Mouse (Mus musculus) spleen, adult 2 months (tissue): ENCODE results near the gene AU040320. TPM values are rescaled to one million over a fixed set of nuclear protein-coding genes. Genes with fewer than 3 reads are reported as not detected.

ENCODE experiments used
- DNase-seq, 2 experiments: peaks; one replicate each; pipeline versions ENCODE4 v3.0.0 to v3.0.0-alpha.2; 2012 to 2021; ENCODE audit warnings: low spot score in 2 of 2, low read depth in 1 of 2
- H3K27ac ChIP-seq: fragments of 200-500 bp; 2 replicates; pipeline ENCODE4 v1.5.1; 2012; ENCODE audit warnings: low read length, inconsistent platforms; ENCODE audit not compliant: insufficient read depth
- H3K27me3 ChIP-seq: fragments of 200-500 bp; 2 replicates; pipeline ENCODE4 v1.6.1; 2012; ENCODE audit warnings: mild to moderate bottlenecking, moderate library complexity, low read length, inconsistent platforms; ENCODE audit not compliant: control insufficient read depth, insufficient read depth
- H3K36me3 ChIP-seq: fragments of 200-500 bp; 2 replicates; pipeline ENCODE4 v1.6.1; 2012; ENCODE audit warnings: mild to moderate bottlenecking, low read length, inconsistent platforms; ENCODE audit not compliant: control insufficient read depth, insufficient read depth
- H3K4me1 ChIP-seq: fragments of 200-500 bp; 2 replicates; pipeline ENCODE4 v1.6.1; 2011; ENCODE audit warnings: inconsistent platforms; ENCODE audit not compliant: control insufficient read depth, insufficient read depth, insufficient read length
- H3K4me3 ChIP-seq: fragments of 200-500 bp; 2 replicates; pipeline ENCODE4 v1.5.1; 2011; ENCODE audit warnings: mild to moderate bottlenecking, inconsistent platforms; ENCODE audit not compliant: insufficient read depth, insufficient read length; ENCODE audit errors: extremely low read depth
- CTCF ChIP-seq: fragments of 200-500 bp; IDR thresholded peaks from 2 replicates; pipeline ENCODE4 v1.5.1; 2011; ENCODE audit warnings: mild to moderate bottlenecking, inconsistent platforms; ENCODE audit not compliant: insufficient read depth, insufficient read length, insufficient replicate concordance; ENCODE audit errors: extremely low read depth
- POLR2A ChIP-seq: fragments of 200-500 bp; IDR thresholded peaks from 2 replicates; pipeline ENCODE4 v1.6.1; 2011; ENCODE audit warnings: low read depth, low read length, inconsistent platforms
- WGBS: fragments of 180-500 bp; shearing (Covaris S2); methylation state at CpG from one replicate; pipeline ENCODE4 v1.1.7; 2018; 5-methylcytosine and 5-hydroxymethylcytosine counted together
- polyA plus RNA-seq: library from polyadenylated mRNA; depleted of rRNA; stranded (reverse); fragments of >200 nt; gene quantifications from 2 replicates; pipeline ENCODE4 v1.2.3, GENCODE M21; 2012

AU040320 gene
- polyA plus RNA-seq, 1 experiment: 27.0 TPM

DNA sequence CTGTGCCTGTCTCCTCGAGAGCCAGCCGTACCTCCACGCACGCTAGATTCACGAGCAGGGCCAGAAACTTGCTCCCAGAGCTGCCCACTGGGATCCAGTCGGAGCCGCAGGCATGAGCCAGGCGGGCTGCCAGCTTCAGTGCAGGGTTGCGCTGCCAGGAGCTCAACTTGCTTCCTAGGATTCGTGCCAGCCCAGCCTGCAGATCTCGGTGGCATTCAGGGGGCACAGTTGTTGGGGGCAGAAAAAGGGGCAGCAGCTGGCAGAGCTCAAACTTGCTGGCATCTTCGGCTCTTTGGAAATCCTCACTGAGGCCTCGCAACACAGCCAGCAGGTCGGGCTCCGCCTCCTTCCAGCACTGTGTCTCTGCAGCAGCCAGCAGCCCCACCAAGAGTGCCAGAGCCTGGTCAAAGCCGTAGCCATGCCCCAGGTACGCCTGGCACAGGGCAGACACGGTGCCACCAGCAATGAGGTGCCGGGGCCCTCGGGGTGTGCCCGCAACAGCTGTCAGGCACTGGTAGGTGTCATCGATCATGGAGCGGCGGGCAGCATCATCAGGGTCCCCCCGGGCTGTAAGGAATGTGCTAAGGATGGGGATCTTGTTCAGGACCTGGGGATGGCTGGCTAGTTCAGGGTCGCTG is 3.2 kb upstream of the AU040320 start:
- 96% methylated on average over 26 of the region's 26 CpGs for WGBS
- Histone ChIP-seq H3K4me3 (no peak overlapping the region), H3K36me3 (peaks cover 23% of the 10 kb centered on the region), H3K27ac (no peak overlapping the region), H3K4me1 (peaks cover 10% of the 10 kb centered on the region; the same call in 1 of the 2 replicates), H3K27me3 (no peaks in the 10 kb centered on the region)
- DNase-seq: no peak
- no peak for TF ChIP-seq CTCF
- TF ChIP-seq POLR2A: no peak

DNA sequence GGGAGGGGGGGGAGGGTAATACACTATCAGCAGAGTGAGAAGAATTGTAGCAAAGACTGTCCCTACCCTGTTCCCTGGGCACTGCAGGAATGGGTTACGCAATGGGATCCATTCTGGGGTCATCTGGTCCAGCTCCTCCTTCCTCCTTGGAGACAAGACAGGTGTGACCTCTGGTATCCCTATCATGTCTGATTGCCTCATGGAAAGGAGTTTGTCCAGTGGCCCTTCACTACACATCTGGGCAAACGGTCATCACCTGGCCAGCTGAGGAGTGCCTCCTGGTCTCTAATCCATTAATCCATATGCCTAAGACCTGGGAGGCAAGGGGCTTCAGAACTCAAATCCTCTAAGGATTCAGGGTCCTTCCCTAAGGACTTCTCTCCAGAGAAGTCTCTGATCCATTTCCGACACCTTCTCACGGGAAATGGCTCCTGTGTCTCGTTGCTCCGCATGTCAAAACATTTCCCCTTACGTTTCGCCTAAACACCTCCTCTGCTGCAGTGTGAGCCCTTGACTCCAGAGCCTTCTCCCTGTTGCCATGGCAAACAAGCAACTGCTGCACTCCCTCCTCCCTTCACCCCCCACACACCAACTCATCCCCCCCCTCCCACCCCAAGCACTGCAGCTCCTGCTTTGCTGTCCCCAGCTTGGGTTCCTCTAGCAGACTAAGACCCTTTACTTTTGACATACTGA is 2.3 kb upstream of the AU040320 start:
- peaks cover 10% of the 10 kb centered on the region; the same call in 1 of the 2 replicates for H3K4me1 ChIP-seq
- H3K36me3 ChIP-seq: peaks cover 20% of the 10 kb centered on the region
- no peaks in the 10 kb centered on the region for H3K27me3 ChIP-seq
- no peak for DNase-seq
- no peak overlapping the region for H3K27ac ChIP-seq
- no peak overlapping the region for H3K4me3 ChIP-seq
- TF ChIP-seq POLR2A (no peak), CTCF (no peak)
- WGBS: 94% methylated on average over 8 of the region's 8 CpGs

- no peak for DNase-seq
- Histone ChIP-seq H3K27ac (no peak overlapping the region), H3K36me3 (peaks cover 15% of the 10 kb centered on the region), H3K4me1 (peaks cover 10% of the 10 kb centered on the region; the same call in 1 of the 2 replicates), H3K27me3 (no peaks in the 10 kb centered on the region), H3K4me3 (no peak overlapping the region)
- 88% methylated on average over 10 of the region's 10 CpGs for WGBS
- TF ChIP-seq CTCF (no peak), POLR2A (no peak)
Measured at GRCm38 (mm10) chr4:126751556-126752023, 1.8 kb upstream of the AU040320 start.

GRCm38 (mm10) chr4:126752024-126752607 is 1.2 kb upstream of the AU040320 start:
- Histone ChIP-seq H3K4me3 (peak overlapping the region; percentile 96), H3K27ac (no peak overlapping the region), H3K36me3 (peaks cover 13% of the 10 kb centered on the region), H3K4me1 (peaks cover 10% of the 10 kb centered on the region; the same call in 1 of the 2 replicates), H3K27me3 (no peaks in the 10 kb centered on the region)
- no peak for DNase-seq
- TF ChIP-seq POLR2A (no peak), CTCF (no peak)
- 31% methylated on average over 13 of the region's 13 CpGs for WGBS

- Histone ChIP-seq H3K27me3 (no peaks in the 10 kb centered on the region), H3K36me3 (peaks cover 14% of the 10 kb centered on the region), H3K4me3 (peak overlapping the region; percentile 96), H3K4me1 (peaks cover 10% of the 10 kb centered on the region; the same call in 1 of the 2 replicates), H3K27ac (no peak overlapping the region)
- no peak for TF ChIP-seq CTCF
- TF ChIP-seq POLR2A: no peak
- WGBS: under 1% methylated on average over 23 of the region's 23 CpGs
- no peak for DNase-seq
Measured at GRCm38 (mm10) chr4:126752608-126753141, 669 bp upstream of the AU040320 start.

DNA sequence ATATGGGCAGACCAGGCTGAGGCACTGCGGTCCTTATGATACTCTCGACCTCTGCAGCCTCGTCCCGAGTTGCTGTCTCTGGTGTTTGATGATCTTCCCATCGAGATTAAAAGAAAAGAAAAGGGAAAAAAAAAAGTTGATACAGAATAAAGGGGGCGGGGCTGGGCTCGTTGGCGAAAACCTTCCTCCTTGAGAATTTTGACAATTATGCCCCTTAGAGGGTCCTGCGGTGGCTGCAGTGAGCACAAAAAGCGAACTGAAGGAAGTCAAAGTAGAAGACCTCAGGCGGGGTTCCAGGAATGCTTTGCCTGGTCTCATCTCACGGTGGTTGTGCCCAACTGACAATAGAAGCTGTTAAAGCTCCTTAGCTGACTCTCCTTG is 877 bp downstream of the AU040320 start:
- 4% methylated on average over 12 of the region's 12 CpGs for WGBS

More for the DNA sequence above, 877 bp downstream of the AU040320 start:
- Histone ChIP-seq H3K4me3 (peak overlapping the region; percentile 96), H3K27me3 (no peaks in the 10 kb centered on the region), H3K27ac (peak overlapping the region; percentile 94; the same call in 1 of the 2 replicates), H3K36me3 (peaks cover 11% of the 10 kb centered on the region), H3K4me1 (peaks cover 10% of the 10 kb centered on the region; the same call in 1 of the 2 replicates)
- TF ChIP-seq POLR2A: no peak
- no peak for TF ChIP-seq CTCF
- DNase-seq: no peak
